Mouse (Mus musculus) right cerebral cortex, postnatal 14 days (tissue): ENCODE data around the gene Ormdl2.

Experiments
- DNase-seq: peaks from one replicate; pipeline ENCODE4 v3.0.0; 2022

Gene Ormdl2

GRCm38 (mm10) chr10:128803361-128803760 lies 18.1 kb downstream of the Ormdl2 start:
- DNase-seq, result no peak

- no peak for DNase-seq
Observed at GRCm38 (mm10) chr10:128802956-128803355, 18.5 kb downstream of the Ormdl2 start.

- no peak for DNase-seq
Observed at GRCm38 (mm10) chr10:128801981-128802495, 19.4 kb downstream of the Ormdl2 start.

- DNase-seq, result no peak
Observed at GRCm38 (mm10) chr10:128798676-128799075, 22.8 kb downstream of the Ormdl2 start.

GRCm38 (mm10) chr10:128795581-128795980 lies 25.9 kb downstream of the Ormdl2 start:
- no peak for DNase-seq

GRCm38 (mm10) chr10:128794391-128794790 lies 27.1 kb downstream of the Ormdl2 start:
- DNase-seq, result no peak

GRCm38 (mm10) chr10:128793258-128793657 lies 28.2 kb downstream of the Ormdl2 start:
- no peak for DNase-seq

GRCm38 (mm10) chr10:128792041-128792440 lies 29.4 kb downstream of the Ormdl2 start:
- no peak for DNase-seq

GRCm38 (mm10) chr10:128790398-128791124 lies 30.9 kb downstream of the Ormdl2 start, which contains the start of gene Mmp19:
Mmp19 (plus strand) TSS chr10:128790910.
- DNase-seq, result no peak

GRCm38 (mm10) chr10:128780200-128780599 lies 41.2 kb downstream of the Ormdl2 start:
- DNase-seq, result no peak

GRCm38 (mm10) chr10:128779011-128779795 lies 42.2 kb downstream of the Ormdl2 start:
- DNase-seq, result no peak

GRCm38 (mm10) chr10:128778441-128778840 lies 43.0 kb downstream of the Ormdl2 start:
- DNase-seq, result no peak

GRCm38 (mm10) chr10:128773685-128774084 lies 47.8 kb downstream of the Ormdl2 start:
- DNase-seq, result no peak

- DNase-seq, result no peak
Observed at GRCm38 (mm10) chr10:128772895-128773294, 48.5 kb downstream of the Ormdl2 start.
